Mouse (Mus musculus): ENCODE data around the gene Lyl1.
A peak's percentile ranks its signal among the peaks of the same experiment; 100 is the strongest.
"Not testable (repeated sequence)": the region's sequence is repeated elsewhere in the genome, so short reads cannot be mapped to it uniquely, and the experiment has no call there.

Lyl1 gene

DNA sequence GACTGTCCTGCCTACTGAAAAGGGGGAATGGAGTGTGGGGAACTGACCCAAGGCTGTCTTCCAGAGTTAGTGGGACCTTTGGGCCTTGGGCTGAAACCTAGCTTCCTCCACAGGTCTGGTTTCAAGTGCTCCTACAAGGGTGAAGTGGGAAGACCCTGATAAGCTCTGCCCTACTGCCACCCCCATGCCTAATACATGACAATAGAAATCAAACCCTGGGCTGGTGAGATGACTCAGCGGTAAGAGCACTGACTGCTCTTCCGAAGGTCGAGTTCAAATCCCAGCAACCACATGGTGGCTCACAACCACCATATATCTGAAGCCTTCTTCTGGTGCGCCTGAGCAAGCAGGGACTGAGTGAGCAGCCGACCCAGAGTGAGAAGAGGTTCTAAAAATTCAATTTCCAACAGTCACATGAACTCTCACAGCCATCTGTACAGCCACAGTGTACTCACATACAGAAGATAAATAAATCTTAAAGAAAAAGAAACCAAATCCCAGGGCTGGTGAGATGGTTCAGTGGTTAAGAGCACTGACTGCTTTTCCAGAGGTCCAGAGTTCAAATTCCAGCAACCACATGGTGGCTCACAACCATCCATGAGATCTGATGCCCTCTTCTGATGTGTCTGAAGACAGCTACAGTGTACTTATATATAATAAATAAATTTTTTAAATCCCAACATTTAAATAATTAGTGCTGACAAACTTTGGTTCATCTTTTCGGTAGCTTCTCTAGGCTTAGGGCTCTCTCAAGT lies 32.3 kb upstream of the Lyl1 start:
- DNase-seq (ENCODE audit: low spot score in 2 of 2) = no peak

DNA sequence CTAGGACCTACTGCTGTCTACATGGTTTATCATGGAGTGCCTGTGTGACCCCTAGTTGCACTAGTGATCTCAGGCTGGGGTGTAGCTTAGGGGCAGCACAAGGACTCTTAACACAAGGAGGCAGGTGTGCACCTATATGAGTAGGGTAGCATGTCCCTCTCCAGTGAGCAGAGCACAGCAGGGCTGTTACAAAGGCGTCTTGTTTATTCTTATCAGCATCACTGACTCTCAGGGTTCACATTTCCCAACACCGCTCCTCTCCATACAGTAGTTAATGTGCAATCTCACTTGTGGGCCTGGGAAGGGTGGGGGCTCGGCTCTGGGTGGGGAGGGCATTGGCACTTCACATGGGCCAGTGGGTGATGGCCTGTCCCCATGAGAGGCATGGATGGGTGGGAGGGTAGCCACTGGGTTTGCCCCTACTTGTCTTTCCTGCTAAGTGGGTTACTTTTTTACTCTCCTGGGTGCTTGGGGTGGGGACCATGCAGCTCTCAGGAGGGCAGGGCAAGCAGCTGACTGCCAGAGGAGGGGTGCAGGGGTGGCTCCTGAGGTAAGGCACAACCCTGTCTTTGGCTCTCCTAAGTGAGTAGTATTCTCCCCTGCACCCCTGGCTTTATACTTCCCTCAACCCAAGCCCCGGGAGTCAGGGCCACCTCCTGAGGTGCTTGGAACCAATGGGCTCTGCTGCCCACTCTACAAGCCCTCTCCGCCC lies 30.8 kb upstream of the Lyl1 start:
- DNase-seq (ENCODE audit: low spot score in 2 of 2) = not testable (repeated sequence)

DNA sequence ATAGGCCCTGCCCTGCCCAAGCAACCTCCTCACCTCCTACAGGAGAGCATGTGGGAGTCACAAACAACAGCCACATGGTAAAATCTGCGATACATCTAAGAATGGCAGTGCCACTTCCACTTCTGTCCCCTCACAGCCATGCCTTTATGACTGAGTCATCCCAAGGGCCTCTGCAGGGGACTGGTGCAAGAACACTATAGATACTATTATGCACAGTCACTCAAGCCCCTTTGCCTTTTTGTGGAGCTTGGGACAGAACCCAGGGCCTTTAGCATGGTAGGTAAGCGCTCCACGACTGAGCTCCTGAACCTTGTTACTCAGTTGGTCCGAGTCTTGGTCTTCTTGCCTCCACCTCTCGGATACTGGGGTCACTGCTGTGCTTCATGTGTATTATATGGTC lies 24.0 kb upstream of the Lyl1 start:
- no peak for DNase-seq (ENCODE audit: low spot score in 2 of 2)

DNA sequence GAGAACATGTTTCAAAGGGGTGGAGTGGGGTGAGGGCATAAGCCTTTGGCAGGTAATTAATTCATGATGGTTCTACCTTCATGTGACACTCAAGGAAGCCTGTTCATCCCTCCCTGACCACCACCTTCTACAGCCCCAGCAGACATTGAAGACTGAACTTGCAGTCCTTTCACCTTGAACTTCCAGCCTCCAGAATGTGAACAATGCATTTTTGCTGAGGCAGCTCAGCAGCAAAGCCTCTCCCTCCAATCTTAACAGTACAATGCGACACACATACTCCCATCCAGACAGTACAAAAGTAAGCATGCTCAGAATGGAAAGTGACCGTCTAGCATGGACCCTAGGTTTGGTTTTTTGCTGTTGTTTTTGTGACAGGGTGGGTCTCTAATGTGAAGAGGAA lies 19.8 kb upstream of the Lyl1 start:
- DNase-seq (ENCODE audit: low spot score in 2 of 2) = no peak

DNA sequence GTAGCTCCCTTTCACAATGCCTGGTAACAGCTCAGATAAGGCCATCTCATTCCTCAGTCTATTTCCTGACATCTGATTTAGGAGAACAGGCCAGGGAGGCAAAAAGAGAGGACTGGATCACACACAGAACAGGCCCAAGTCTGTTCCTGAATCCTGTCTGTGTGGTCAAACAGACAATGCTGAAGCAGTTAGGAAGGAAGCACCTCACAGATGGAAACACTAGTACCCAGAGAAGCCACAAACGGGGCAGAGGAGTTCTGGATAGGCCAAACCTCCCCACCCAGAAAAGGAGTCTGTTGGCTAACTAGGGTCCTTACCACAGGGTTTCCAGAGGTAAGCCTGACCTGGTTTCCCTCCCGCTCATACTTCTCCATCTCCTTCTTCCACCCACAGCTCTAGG lies 19.0 kb upstream of the Lyl1 start:
- no peak for DNase-seq (ENCODE audit: low spot score in 2 of 2)

DNA sequence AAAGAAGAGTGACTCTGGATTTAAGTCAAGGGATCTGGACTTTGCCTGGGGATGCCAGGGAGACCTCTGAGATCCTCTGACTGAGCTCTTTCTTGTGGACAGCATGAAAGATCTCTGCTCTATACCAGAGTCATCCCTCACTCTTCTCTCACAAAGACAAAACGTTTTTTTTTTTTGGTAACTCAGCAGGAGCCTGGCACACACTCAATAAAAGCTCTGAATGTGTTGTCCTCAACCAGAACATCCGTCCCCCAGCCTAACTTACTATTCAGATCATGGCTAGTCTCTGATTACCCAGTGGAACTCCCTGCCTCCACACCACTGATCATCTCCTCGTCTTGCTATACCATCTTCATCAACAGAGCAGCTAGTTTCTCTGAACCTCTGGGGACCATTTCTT lies 16.7 kb upstream of the Lyl1 start:
- DNase-seq (ENCODE audit: low spot score in 2 of 2) = no peak

DNA sequence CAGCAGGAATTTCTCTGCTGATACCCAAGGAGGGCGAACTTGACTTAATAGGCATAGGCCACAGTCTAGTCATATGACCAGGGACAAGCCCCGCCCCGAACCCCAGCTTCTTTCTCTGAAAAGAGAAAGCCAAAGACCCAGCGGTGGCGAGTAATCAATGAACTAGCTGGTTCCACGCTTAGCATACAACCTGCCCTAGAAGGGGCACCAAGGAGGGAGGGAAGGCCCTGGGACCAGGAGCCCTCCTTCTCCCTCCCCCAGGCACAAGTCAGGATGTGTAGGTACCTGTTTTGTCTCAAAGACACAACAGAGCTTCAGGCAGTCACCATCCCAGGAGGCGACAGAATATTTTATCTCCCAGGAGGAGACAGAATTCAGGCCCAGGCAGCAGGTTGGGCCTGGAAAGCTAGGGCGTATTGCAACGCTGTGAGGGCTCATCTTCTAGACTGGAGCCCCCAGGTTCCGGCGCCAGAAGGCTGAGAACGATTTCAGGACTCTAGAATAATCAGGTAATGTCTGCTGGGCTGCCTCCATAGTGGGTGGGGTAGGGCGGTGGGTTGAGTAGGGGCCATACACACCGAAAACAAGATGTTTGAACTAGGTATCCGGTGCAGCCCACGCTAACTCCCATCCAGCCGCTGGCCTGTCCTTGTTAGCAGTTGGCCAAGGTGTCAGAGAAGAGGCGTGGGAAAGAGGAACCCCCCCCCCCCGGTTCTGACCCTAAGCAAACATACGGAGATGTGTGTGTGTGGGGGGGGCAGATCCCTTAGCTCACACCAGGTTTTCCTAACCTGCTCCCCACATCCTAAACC lies 14.9 kb upstream of the Lyl1 start, which contains the start of gene Trmt1:
Gene Trmt1 (plus strand): TSS at position 117 of the 812 bp plus-strand sequence.
- no peak for DNase-seq (ENCODE audit: low spot score in 2 of 2)

DNA sequence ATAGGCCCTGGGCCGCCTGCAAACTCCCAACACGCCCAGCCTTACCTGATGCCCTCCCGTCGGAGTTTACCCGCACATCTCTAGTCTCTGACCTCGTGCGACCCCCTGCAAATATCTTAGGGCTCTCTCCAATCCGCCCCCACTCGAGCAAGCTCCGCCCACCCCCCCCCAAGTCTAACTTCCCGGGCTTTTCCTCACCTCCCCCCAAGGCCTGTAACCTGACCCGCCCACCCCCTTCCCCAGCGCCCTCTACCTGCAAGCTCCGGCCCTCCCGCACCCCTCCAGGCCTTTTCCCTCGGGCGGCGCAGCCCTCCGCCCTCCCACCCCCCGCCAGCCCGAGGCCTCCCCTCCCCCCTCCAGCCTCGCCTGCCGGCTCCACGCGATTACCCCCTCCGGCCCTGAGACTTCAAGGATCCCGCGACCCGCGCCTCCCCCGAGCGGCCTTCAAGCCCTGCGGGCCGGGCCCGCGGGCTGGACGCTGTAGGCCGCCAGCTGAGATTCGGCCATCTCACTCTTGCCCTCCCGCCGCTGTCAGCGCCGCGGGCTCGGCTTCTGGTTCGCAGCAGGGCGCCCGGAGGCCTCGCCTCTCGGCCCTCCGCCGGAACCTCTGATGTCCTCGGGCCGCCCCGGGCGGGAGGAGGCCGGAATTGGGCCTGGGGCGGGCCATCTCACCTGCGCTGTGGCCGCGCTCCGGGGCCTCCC lies 14.1 kb upstream of the Lyl1 start:
- no peak for DNase-seq (ENCODE audit: low spot score in 2 of 2)

DNA sequence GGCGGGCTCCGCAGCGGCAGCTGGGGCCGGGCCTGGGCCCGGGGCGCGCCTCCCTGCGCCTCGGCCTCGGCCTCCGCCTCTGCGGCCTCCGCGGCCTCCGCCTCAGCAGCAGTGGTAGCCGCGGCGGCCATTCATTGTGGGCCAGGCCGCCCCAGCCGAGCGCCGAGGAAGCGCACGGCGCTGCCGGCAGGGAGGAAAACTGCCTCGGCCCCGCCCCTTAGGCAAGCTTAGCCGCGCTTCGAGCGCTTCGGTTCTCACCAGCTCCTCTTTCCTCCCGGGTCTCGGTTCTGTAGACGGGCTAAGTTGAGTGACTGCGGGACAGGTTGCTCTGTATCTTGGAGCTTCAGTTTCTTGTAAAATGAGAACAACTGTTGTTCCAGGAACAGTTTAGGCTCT lies 13.6 kb upstream of the Lyl1 start, which contains the start of gene Nacc1:
Gene Nacc1 (minus strand): TSS at position 158 of the 396 bp plus-strand sequence.
- DNase-seq (ENCODE audit: low spot score in 2 of 2) = peak; percentile 57 to 80

DNA sequence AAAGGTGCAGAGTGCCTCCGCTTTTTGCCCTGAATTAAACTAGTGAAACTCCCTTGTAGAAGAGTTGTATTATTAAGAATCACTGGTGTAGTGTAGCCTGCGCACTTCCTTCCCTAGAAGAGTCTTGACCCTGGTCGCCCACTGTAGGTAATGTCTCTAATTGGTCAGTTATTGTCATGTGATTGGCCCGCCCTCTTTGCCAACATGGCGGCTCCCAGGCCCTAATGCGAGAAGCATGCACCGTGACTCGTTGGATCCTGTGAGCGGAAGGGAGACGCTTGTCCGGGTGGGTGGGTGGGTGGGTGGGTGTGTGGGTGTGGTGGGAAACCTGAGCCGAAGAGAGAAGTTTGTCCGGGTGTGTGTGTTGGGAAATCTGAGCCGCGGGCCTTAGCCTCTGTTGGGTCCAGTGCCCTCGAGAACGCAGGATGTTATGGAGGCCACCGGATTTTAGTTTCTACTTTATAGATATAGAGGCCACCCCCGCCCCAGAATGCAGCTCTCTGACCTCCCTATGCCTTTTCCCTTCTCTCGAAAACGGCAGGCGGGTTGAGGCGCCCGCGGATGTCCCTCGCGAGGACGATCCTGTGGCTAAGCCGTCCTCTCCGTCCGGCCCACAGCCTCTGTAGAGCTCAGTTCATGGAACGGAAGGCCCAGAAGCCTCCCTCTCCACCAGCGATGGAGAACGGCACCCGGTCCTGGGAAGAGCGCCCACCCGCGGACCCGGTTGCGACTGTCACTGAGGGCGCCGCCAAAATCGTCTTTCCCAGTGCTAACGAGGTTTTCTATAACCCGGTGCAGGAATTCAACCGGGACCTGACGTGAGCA lies 12.0 kb upstream of the Lyl1 start:
- DNase-seq (ENCODE audit: low spot score in 2 of 2) = peak; percentile 81 to 86

DNA sequence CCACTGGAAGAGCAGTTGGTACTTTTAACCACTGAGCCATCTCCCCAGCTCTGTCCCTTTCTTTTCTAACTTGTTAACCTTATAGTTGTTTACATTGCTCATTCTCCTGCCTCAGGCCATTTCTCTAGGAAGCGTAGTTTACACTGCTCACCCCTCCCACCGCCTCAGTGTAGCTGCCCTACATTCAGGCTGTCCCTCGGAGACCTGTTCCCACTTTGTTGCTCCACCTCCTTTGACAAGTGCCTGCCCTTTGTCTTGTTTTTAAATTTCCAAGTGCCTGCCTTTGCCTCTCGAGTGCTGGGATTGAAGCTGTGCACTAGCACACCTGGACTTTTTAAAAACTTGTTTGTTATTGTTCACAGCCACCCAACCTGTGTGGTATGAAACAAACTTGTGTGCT lies 7.9 kb upstream of the Lyl1 start:
- no peak for DNase-seq (ENCODE audit: low spot score in 2 of 2)

DNA sequence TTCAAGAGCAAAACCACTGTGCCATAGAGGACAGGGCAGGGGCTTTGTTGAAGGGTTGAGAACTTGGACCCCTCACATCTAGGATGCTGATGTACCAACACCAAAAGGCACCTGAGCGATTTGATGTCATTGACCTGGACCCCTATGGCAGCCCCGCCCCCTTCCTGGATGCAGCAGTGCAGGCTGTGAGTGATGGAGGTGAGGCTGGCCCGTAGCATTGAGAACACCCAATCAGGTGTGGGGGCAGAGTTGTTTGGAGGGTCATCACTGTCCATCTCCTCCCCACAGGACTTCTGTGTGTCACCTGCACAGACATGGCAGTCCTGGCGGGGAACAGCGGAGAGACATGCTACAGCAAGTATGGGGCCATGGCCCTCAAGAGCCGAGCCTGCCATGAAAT lies 6.1 kb upstream of the Lyl1 start:
- no peak for DNase-seq (ENCODE audit: low spot score in 2 of 2)

DNA sequence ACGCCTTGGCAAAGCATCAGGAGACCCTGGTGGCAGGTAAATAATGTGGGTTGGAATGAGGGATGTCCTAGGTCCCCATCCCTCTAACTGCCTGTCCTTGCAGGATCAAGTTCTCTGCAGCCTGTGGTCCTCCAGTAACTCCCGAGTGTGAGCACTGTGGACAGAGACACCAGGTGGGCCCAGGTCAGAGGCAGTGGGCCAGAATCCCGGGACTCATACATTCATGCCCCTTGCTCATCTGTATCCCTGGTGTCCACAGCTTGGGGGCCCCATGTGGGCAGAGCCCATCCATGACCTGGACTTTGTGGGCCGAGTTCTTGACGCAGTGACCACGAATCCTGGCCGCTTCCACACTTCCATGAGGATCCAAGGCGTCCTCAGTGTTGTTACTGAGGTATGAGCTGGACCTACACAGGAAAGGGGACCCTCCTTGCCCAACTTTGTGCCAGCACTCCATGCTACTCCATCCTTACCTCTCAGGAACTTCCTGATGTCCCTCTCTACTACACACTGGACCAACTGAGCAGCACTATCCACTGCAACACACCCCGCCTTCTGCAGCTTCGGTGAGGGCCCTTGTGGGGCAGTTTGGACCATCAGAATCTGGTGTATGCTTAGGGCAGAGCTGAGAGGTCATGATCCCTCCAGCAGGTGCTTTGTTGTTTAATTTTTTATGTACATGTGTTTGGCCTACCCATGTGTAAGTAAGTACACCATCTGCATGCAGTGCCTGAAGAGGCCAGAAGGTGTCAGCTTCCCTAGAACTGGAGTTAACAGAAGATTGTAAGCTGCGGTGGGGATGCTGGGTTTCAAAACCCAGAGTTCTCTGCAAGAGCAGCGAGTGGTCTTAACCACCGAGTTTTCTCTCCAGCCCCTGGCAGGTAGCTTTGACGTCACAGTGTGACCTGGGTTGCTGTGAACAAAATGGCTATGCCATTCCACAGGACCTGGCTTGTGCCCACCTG lies 3.8 kb upstream of the Lyl1 start:
- no peak for DNase-seq (ENCODE audit: low spot score in 2 of 2)

DNA sequence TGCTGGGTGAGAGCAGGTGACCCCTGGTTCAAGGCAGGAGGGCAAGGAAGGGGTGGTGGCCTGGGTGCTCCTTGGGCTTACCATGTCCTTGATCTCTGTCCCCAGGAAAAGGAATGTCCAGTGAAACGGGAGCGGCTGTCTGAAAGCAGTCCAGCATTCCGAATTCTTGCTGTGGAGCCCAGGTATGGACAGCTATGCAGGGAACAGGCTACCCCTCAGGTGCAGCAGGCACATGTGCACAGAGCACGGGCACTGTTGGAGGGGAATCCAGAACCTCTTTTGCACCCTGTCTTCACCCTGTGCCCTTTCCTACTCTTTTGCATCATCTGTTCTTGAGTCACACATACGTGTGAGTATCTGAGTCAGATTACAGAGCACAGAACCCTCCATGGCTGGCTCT lies 3.0 kb upstream of the Lyl1 start:
- no peak for DNase-seq (ENCODE audit: low spot score in 2 of 2)

DNA sequence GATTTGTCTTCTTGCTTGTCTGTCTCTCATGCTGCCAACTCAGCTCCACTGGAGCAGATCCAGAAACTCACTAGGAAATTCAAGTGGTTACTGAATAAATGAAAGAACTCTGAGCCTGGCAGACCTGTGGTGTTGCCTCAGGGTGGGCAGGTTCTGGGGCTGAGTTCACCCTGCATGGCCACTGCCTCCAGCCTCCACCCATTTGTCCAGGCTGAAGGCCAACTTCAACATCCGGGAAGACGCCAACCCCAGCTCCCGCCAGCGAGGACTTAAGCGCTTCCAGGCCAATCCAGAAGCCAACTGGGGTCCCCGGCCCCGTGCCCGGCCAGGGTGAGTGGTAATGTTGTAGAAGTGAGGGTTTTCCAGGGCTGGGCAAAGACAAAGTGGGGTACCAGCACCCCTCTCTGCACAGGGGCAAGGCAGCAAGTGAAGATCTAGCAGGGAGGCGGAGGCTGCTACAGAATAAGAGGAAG lies 2.3 kb upstream of the Lyl1 start:
- peak in 1 of 2 experiments; percentile 47 for DNase-seq (ENCODE audit: low spot score in 2 of 2)

DNA sequence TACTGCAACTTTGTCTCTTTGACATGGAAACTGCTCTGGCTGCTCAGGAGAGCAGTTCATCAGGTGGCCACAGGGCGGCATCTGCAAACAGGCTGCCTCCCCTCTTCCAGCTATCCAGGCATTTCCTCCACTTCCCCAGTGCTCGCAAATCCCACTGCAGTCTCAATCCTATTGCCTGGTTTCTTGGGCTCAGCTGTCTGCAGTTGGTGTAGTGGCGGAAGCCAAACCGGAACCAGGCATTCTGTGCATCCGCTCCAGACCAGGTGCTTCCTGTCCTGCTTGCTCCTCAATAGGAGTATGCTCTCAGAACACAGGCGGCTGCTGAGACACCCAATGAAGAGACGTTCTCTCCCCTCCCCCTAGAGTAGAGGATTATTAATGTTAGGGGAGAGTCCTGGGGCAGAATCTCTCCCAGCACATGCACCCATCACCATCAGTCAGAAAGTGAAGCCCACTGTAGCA lies 1.4 kb upstream of the Lyl1 start:
- peak; percentile 54 to 72 for DNase-seq (ENCODE audit: low spot score in 2 of 2)

DNA sequence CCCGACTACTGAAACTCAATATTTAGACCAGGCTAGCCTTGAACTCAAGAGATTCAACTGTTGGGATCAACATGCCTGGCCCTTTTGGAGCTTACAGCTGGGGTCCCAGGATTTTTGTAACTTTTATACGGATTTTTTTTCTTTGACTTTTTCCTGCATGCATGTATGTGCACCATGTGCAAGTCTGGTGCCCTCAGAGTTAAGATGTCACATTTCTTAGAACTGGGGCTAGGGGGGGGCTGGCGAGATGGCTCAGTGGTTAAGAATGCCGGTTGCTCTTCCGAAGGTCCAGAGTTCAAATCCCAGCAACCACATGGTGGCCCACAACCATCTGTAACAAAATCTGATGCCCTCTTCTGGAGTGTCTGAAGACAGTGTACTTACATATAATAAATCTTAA lies 731 bp upstream of the Lyl1 start:
- DNase-seq (ENCODE audit: low spot score in 2 of 2) = no peak

DNA sequence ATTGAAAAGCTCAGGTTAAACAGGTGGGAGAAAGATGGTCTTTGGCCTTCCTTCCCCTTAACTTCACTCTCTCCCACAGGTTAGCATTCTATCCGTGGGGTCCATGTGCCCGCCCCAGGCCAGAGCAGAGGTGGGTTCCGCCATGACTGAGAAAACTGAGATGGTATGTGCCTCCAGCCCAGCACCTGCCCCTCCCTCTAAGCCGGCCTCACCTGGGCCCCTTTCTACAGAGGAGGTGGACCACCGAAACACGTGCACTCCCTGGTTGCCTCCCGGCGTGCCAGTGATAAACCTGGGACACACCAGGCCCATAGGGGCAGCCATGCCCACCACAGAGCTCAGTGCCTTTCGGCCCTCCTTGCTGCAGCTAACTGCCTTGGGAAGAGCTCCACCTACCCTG lies 1.3 kb downstream of the Lyl1 start:
- DNase-seq (ENCODE audit: low spot score in 2 of 2) = peak in 1 of 2 experiments; percentile 7

DNA sequence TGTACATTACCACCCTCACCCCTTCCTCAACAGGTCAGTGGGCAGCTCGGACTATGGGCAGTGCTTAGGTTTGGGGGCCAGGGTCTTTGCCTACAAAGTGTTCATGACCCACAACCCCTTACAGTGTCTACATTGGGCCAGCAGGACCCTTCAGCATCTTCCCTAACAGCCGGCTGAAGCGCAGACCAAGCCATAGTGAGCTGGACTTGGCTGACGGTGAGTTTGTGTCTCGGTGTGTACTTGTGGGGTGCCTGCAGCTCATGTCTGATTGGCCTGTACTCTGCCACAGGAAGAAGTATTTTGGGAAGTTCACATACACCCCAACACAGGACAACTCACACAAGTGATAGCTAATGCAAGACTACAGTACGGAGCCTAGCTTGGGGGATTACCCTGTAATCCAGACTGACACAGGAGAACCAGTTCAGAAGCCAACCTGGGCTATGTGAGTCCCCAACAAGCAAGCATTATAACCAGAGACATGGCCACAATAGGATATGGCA lies 1.8 kb downstream of the Lyl1 start:
- peak in 1 of 2 experiments; percentile 5 for DNase-seq (ENCODE audit: low spot score in 2 of 2)

Data from frontal cortex, postnatal 14 days (tissue).